In the genomic region with DNA sequence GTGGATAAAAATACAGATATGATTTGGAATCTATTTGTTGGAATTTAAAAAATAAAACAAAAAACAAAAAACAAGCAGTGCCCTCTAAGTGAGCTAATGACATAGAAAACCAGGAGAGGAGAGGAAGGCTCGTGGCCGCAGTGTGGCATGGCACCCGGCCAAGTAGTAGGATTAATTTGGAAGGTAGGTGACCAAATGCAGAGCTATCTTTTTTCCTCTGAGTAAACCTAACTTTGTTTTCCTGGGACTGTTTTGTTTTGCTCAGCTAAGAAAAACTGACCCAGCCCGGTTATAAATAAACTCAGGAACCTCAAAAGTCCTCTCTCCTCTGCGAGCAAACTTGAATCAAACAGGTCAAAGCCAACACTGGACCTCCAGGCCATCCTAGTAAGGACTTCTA, we compare ENCODE assay signal across 19 mouse cellular contexts. TPM values are rescaled to one million over a fixed set of nuclear protein-coding genes. Genes with fewer than 3 reads are reported as not detected.
DNase-seq lines count a peak whose midpoint lies in the region; ATAC-seq lines count a peak whose summit lies in the region.
"Had no signal": no experiment of that assay in that cellular context is flagged by ENCODE, and none has a peak within 500 bp of the region (broad histone marks: within the 10 kb centered on the region; RNA-seq: fewer than 3 reads in every experiment).

No protein-coding gene starts in this region.

- WGBS in heart, embryonic 11.5 days (ENCODE audit: insufficient replicate concordance) = 74% methylated on average over 5 of the region's 5 CpGs
- WGBS in neural tube, embryonic 13.5 days = 79% methylated on average over 5 of the region's 5 CpGs
- 73% methylated on average over 5 of the region's 5 CpGs for WGBS in neural tube, embryonic 15.5 days
- WGBS in forebrain, embryonic 15.5 days = 51% methylated on average over 5 of the region's 5 CpGs

- DNase-seq in heart, adult 18-20 months = peak; percentile 19 to 28
- DNase-seq in neural tube, embryonic 10.5 days (ENCODE audit: extremely low spot score, low spot score) = no peak
- DNase-seq in gastrocnemius, postnatal 10 days = peak; percentile 57
- DNase-seq in lung, postnatal 36 days = no peak
- DNase-seq: adrenal gland, postnatal 25 days had no signal

- peaks cover 5% of the 10 kb centered on the region for H3K4me1 ChIP-seq in heart, embryonic 11.5 days (ENCODE audit: control insufficient read depth, insufficient read depth, low read length)
- peaks cover 16% of the 10 kb centered on the region for H3K4me1 ChIP-seq in neural tube, embryonic 13.5 days (replicated peaks)
- peaks cover 17% of the 10 kb centered on the region for H3K4me1 ChIP-seq in neural tube, embryonic 15.5 days
- peaks cover 14% of the 10 kb centered on the region for H3K4me1 ChIP-seq in forebrain, embryonic 15.5 days
- H3K4me1 ChIP-seq: liver, embryonic 15.5 days had no signal

- H3K4me3 ChIP-seq in heart, embryonic 11.5 days (ENCODE audit: low read depth, low read length) = no peak overlapping the region
- 0 out of 2 replicates have a peak overlapping the region, but pooled peaks have one; percentile 6 for H3K4me3 ChIP-seq in neural tube, embryonic 13.5 days
- H3K4me3 ChIP-seq in neural tube, embryonic 15.5 days (replicated peaks) = no peak overlapping the region
- H3K4me3 ChIP-seq in forebrain, embryonic 15.5 days = no peak overlapping the region
- H3K4me3 ChIP-seq: heart, adult 2 months had no signal

- H3K4me2 ChIP-seq in heart, embryonic 11.5 days = no peak overlapping the region
- H3K4me2 ChIP-seq in neural tube, embryonic 13.5 days = peak overlapping the region; percentile 75
- H3K4me2 ChIP-seq in neural tube, embryonic 15.5 days = peak overlapping the region; percentile 26; the same call in 1 of the 2 replicates
- no peak overlapping the region for H3K4me2 ChIP-seq in forebrain, embryonic 15.5 days (replicated peaks)

- H3K27me3 ChIP-seq in heart, embryonic 11.5 days (ENCODE audit: control insufficient read depth, insufficient read depth, low read length) = no peaks in the 10 kb centered on the region
- peaks cover 34% of the 10 kb centered on the region for H3K27me3 ChIP-seq in neural tube, embryonic 13.5 days
- peaks cover 22% of the 10 kb centered on the region for H3K27me3 ChIP-seq in neural tube, embryonic 15.5 days (replicated peaks)
- H3K27me3 ChIP-seq in forebrain, embryonic 15.5 days = peaks cover 10% of the 10 kb centered on the region; the same call in 1 of the 2 replicates
- H3K27me3 ChIP-seq: CH12.LX had no signal

- H3K36me3 ChIP-seq in heart, embryonic 11.5 days (ENCODE audit: control insufficient read depth, insufficient read depth, low read length) = no peaks in the 10 kb centered on the region
- H3K36me3 ChIP-seq in neural tube, embryonic 13.5 days = no peaks in the 10 kb centered on the region
- no peaks in the 10 kb centered on the region for H3K36me3 ChIP-seq in neural tube, embryonic 15.5 days
- no peaks in the 10 kb centered on the region for H3K36me3 ChIP-seq in forebrain, embryonic 15.5 days
- H3K36me3 ChIP-seq: forebrain, embryonic 12.5 days; liver, embryonic 15.5 days had no signal

- no peak overlapping the region for H3K9ac ChIP-seq in heart, embryonic 11.5 days (ENCODE audit: low read depth, low read length)
- H3K9ac ChIP-seq in neural tube, embryonic 13.5 days = no peak overlapping the region
- no peak overlapping the region for H3K9ac ChIP-seq in neural tube, embryonic 15.5 days (replicated peaks)
- no peak overlapping the region for H3K9ac ChIP-seq in forebrain, embryonic 15.5 days (replicated peaks)
- H3K9ac ChIP-seq: liver, embryonic 15.5 days had no signal

- ATAC-seq in heart, embryonic 11.5 days (replicated peaks; ENCODE audit: insufficient number of reproducible peaks, low FRiP score, low TSS enrichment) = no peak
- no peak for ATAC-seq in neural tube, embryonic 13.5 days (ENCODE audit: low read depth)
- no peak for ATAC-seq in neural tube, embryonic 15.5 days (ENCODE audit: low FRiP score)
- ATAC-seq in forebrain, embryonic 15.5 days (replicated peaks) = no peak

- H3K9me3 ChIP-seq in heart, embryonic 11.5 days (replicated peaks; ENCODE audit: control insufficient read depth, low read length) = no peaks in the 10 kb centered on the region
- H3K9me3 ChIP-seq in neural tube, embryonic 13.5 days = no peaks in the 10 kb centered on the region
- H3K9me3 ChIP-seq in neural tube, embryonic 15.5 days (replicated peaks) = no peaks in the 10 kb centered on the region
- no peaks in the 10 kb centered on the region for H3K9me3 ChIP-seq in forebrain, embryonic 15.5 days
- H3K9me3 ChIP-seq: forebrain, embryonic 12.5 days; liver, embryonic 15.5 days had no signal

- no peak overlapping the region for H3K27ac ChIP-seq in heart, embryonic 11.5 days (ENCODE audit: low read depth, low read length)
- H3K27ac ChIP-seq in neural tube, embryonic 13.5 days (replicated peaks) = no peak overlapping the region
- no peak overlapping the region for H3K27ac ChIP-seq in neural tube, embryonic 15.5 days (replicated peaks)
- no peak overlapping the region for H3K27ac ChIP-seq in forebrain, embryonic 15.5 days (replicated peaks)
- H3K27ac ChIP-seq: forebrain, embryonic 12.5 days; heart, adult 2 months; liver, embryonic 15.5 days had no signal

RNA-seq across cellular contexts. Expression of gene Ddit4l, which starts 3.6 kb away (rescaled TPM):
- total RNA-seq in heart, adult 18-20 months (2021) = 1 to 10 TPM; 1.3 to 1.8 TPM
- 7.1 and 7.4 TPM in 2 replicates for polyA plus RNA-seq in heart, embryonic 11.5 days (2014; fragmentation: Nextera tagmentation; extraction: Ambion mirVana)
- 17.7 and 20.7 TPM in 2 replicates for polyA plus RNA-seq in neural tube, embryonic 13.5 days (2015; fragmentation: Nextera tagmentation; extraction: Ambion mirVana)
- 100 to 1,000 TPM; 182 to 257 TPM for total RNA-seq in gastrocnemius, postnatal 10 days (2021)
- 15.4 and 20.6 TPM in 2 replicates for polyA plus RNA-seq in neural tube, embryonic 15.5 days (2015; fragmentation: Nextera tagmentation; extraction: Ambion mirVana)
- polyA plus RNA-seq in forebrain, embryonic 15.5 days (2015; fragmentation: Nextera tagmentation; extraction: Ambion mirVana) = 8.2 and 9.1 TPM in 2 replicates
- total RNA-seq: common myeloid progenitor, adult 5-6 weeks; megakaryocyte progenitor cell, adult 5-6 weeks had no signal

RNA-seq across cellular contexts. Expression of gene Gm21962, which starts 46.3 kb away (rescaled TPM):
- not detected for total RNA-seq in heart, adult 18-20 months (2021)
- polyA plus RNA-seq in heart, embryonic 11.5 days (2014; fragmentation: Nextera tagmentation; extraction: Ambion mirVana) = not detected in 2 replicates
- polyA plus RNA-seq in neural tube, embryonic 13.5 days (2015; fragmentation: Nextera tagmentation; extraction: Ambion mirVana) = not detected in 2 replicates
- total RNA-seq in gastrocnemius, postnatal 10 days (2021) = not detected
- polyA plus RNA-seq in neural tube, embryonic 15.5 days (2015; fragmentation: Nextera tagmentation; extraction: Ambion mirVana) = not detected in 2 replicates
- not detected in 2 replicates for polyA plus RNA-seq in forebrain, embryonic 15.5 days (2015; fragmentation: Nextera tagmentation; extraction: Ambion mirVana)
- total RNA-seq: adrenal gland, postnatal 25 days; CH12.LX; heart, adult 2 months; left cerebral cortex, postnatal 10 days had no signal
- polyA plus RNA-seq: forebrain, embryonic 12.5 days; heart, adult 2 months; intestine, embryonic 14.5 days; liver, embryonic 15.5 days; stomach, embryonic 14.5 days; urinary bladder, adult 2 months had no signal

Comparison
In these comparisons a context has a peak if more than half of its experiments do, and no peak if none do; other contexts are left out.
1. DNase-seq: peak in heart, adult 18-20 months (2 of 2) and gastrocnemius, postnatal 10 days (single experiment); none in neural tube, embryonic 10.5 days (single experiment) and lung, postnatal 36 days (single experiment).
2. H3K4me2 ChIP-seq: peak in neural tube, embryonic 13.5 days (single experiment) and neural tube, embryonic 15.5 days (single experiment); none in heart, embryonic 11.5 days (single experiment) and forebrain, embryonic 15.5 days (single experiment).